Mouse (Mus musculus): ENCODE data around the gene Ncoa5. TPM values are rescaled to one million over a fixed set of nuclear protein-coding genes. Genes with fewer than 3 reads are reported as not detected.

The Ncoa5 gene
- polyA plus RNA-seq, 1 experiment from 2014 or later = 99.3 TPM

GRCm38 (mm10) chr2:165043090-165043636 lies 8.5 kb upstream of the Ncoa5 start:
- H3K4me2 ChIP-seq = peak overlapping the region; percentile 48
- no peaks in the 10 kb centered on the region for H3K36me3 ChIP-seq
- peak overlapping the region; percentile 15 for H3K4me3 ChIP-seq
- peaks cover 12% of the 10 kb centered on the region for H3K4me1 ChIP-seq (replicated peaks)
- 6% methylated on average over 17 of the region's 17 CpGs for WGBS
- H3K27ac ChIP-seq (replicated peaks) = peak overlapping the region; percentile 76
- ATAC-seq (ENCODE audit: low FRiP score, low read depth) = peak; percentile 73
- no peaks in the 10 kb centered on the region for H3K27me3 ChIP-seq
- no peaks in the 10 kb centered on the region for H3K9me3 ChIP-seq
- H3K9ac ChIP-seq = peak overlapping the region; percentile 11; the same call in 1 of the 2 replicates

DNA sequence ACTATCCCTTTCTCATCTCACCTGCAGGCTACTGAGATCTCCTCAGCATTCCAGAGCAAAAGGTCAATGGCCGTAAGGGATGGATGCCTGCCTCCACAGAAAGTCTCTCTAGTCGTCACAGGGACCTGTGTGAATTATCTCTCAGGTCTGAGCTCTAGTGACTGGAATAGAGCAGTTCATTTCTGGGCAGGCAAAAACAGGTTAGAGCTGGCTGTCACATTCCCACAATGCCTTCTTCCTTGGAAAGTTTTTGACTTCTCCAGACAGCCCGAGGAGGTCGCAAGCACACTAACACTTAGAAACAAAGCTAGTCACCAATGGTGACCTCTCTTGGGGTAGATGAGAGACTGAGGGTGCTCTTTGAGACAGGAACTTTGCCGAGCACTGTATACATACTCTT lies 7.5 kb upstream of the Ncoa5 start:
- no peak overlapping the region for H3K27ac ChIP-seq (replicated peaks)
- H3K36me3 ChIP-seq = no peaks in the 10 kb centered on the region
- no peaks in the 10 kb centered on the region for H3K9me3 ChIP-seq
- no peak overlapping the region for H3K4me2 ChIP-seq
- 80% methylated on average over 5 of the region's 5 CpGs for WGBS
- no peak overlapping the region for H3K9ac ChIP-seq
- ATAC-seq (ENCODE audit: low FRiP score, low read depth) = no peak
- H3K4me3 ChIP-seq = no peak overlapping the region
- H3K27me3 ChIP-seq = no peaks in the 10 kb centered on the region
- H3K4me1 ChIP-seq (replicated peaks) = peaks cover 12% of the 10 kb centered on the region

- Histone ChIP-seq H3K4me1 (replicated peaks) (peaks cover 20% of the 10 kb centered on the region), H3K4me2 (no peak overlapping the region), H3K4me3 (no peak overlapping the region), H3K9ac (no peak overlapping the region), H3K36me3 (no peaks in the 10 kb centered on the region), H3K27ac (replicated peaks) (no peak overlapping the region), H3K27me3 (no peaks in the 10 kb centered on the region), H3K9me3 (no peaks in the 10 kb centered on the region)
- WGBS = 58% methylated on average over 4 of the region's 4 CpGs
- no peak for ATAC-seq (ENCODE audit: low FRiP score, low read depth)
Measured at GRCm38 (mm10) chr2:165037415-165037814, 2.7 kb upstream of the Ncoa5 start.

GRCm38 (mm10) chr2:165035058-165035431 lies 378 bp upstream of the Ncoa5 start:
- Histone ChIP-seq H3K27me3 (no peaks in the 10 kb centered on the region), H3K36me3 (no peaks in the 10 kb centered on the region), H3K4me3 (peak overlapping the region; percentile 87), H3K9ac (0 out of 2 replicates have a peak overlapping the region, but pooled peaks have one; percentile 20), H3K4me1 (replicated peaks) (peaks cover 34% of the 10 kb centered on the region), H3K9me3 (no peaks in the 10 kb centered on the region), H3K4me2 (peak overlapping the region; percentile 45), H3K27ac (replicated peaks) (peak overlapping the region; percentile 91)
- WGBS = 8% methylated on average over 5 of the region's 5 CpGs
- no peak for ATAC-seq (ENCODE audit: low FRiP score, low read depth)

DNA sequence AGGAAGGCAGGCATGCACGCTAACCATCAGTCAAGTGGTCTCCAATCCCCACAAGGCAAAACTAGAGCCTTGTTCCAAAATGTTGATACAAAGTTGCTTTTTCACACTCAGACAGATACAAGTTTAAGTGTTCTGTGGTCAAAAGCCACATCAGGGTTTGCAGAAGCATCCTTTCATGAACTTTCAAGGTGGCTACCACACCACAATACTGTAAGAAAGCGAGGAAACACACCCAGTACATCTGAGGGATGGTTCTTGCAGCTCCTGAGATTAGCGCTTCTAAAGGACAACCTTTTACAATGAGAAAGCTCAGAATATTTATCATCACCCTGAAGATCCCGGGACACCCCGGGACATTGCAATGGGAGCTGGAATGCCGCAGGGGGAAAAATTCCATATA lies 1.4 kb downstream of the Ncoa5 start:
- Histone ChIP-seq H3K27ac (replicated peaks) (no peak overlapping the region), H3K4me1 (replicated peaks) (peaks cover 41% of the 10 kb centered on the region), H3K4me2 (peak overlapping the region; percentile 60), H3K4me3 (peak overlapping the region; percentile 87), H3K9me3 (no peaks in the 10 kb centered on the region), H3K9ac (peak overlapping the region; percentile 95), H3K36me3 (no peaks in the 10 kb centered on the region), H3K27me3 (no peaks in the 10 kb centered on the region)
- 36% methylated on average over 6 of the region's 6 CpGs for WGBS
- no peak for ATAC-seq (ENCODE audit: low FRiP score, low read depth)

DNA sequence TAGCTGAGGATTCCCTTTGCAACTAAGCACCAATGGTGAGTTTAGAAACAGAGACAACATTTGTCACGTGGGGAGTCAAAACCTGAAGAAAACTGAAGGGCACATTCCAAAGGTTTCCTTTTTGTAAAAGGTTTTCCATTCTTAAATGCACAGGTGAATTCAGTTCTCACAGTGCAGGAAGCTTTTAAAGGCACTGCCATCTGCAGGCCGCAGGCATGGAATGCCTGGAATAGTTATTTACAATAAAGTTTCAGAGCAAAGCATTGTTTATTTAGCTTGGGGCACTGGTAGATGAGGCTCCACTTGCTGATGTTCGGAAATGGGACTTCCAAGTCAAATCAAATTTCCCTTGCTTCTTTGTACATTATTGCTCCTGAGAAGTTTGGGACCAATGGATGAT lies 2.1 kb downstream of the Ncoa5 start:
- H3K4me1 ChIP-seq (replicated peaks) = peaks cover 41% of the 10 kb centered on the region
- peak overlapping the region; percentile 60 for H3K4me2 ChIP-seq
- H3K9ac ChIP-seq = no peak overlapping the region
- WGBS = 38% methylated on average over 3 of the region's 3 CpGs
- no peaks in the 10 kb centered on the region for H3K9me3 ChIP-seq
- no peak overlapping the region; the same call in 1 of the 2 replicates for H3K27ac ChIP-seq (replicated peaks)
- H3K4me3 ChIP-seq = peak overlapping the region; percentile 87
- no peaks in the 10 kb centered on the region for H3K27me3 ChIP-seq
- ATAC-seq (ENCODE audit: low FRiP score, low read depth) = no peak
- no peaks in the 10 kb centered on the region for H3K36me3 ChIP-seq

DNA sequence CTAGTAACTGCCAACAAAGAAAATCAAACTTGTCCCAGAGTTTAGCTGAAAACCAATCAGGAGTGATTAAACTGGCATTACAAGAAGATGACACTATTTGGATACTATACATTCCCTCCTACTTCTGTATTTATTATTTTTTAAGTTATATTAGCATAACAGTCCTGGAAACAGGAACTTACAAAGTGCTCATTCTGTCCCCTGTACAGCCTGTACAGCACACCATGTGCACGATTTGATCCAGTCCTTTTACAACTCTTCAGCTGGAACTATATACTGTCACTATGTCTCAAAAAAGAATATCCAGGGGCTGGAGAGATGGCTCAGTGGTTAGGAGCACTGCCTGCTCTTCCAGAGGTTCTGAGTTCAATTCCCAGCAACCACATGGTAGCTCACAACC lies 7.5 kb downstream of the Ncoa5 start:
- Histone ChIP-seq H3K4me2 (no peak overlapping the region), H3K9me3 (no peaks in the 10 kb centered on the region), H3K4me1 (replicated peaks) (peaks cover 25% of the 10 kb centered on the region), H3K36me3 (0 out of 2 replicates have a peak, but pooled peaks cover 3% of the 10 kb centered on the region), H3K4me3 (no peak overlapping the region), H3K27ac (replicated peaks) (no peak overlapping the region), H3K9ac (no peak overlapping the region), H3K27me3 (no peaks in the 10 kb centered on the region)
- ATAC-seq (ENCODE audit: low FRiP score, low read depth) = no peak
- WGBS = 76% methylated on average over 1 of the region's 1 CpGs

GRCm38 (mm10) chr2:165020490-165020889 lies 14.2 kb downstream of the Ncoa5 start:
- Histone ChIP-seq H3K4me1 (replicated peaks) (no peaks in the 10 kb centered on the region; the same call in 1 of the 2 replicates), H3K9me3 (no peaks in the 10 kb centered on the region), H3K4me3 (no peak overlapping the region), H3K9ac (no peak overlapping the region), H3K36me3 (0 out of 2 replicates have a peak, but pooled peaks cover 10% of the 10 kb centered on the region), H3K27me3 (no peaks in the 10 kb centered on the region), H3K27ac (replicated peaks) (no peak overlapping the region), H3K4me2 (no peak overlapping the region)
- 66% methylated on average over 3 of the region's 3 CpGs for WGBS
- no peak for ATAC-seq (ENCODE audit: low FRiP score, low read depth)

- Histone ChIP-seq H3K4me1 (replicated peaks) (no peaks in the 10 kb centered on the region), H3K36me3 (peaks cover 36% of the 10 kb centered on the region), H3K9ac (no peak overlapping the region), H3K4me3 (no peak overlapping the region), H3K9me3 (no peaks in the 10 kb centered on the region), H3K27me3 (no peaks in the 10 kb centered on the region), H3K27ac (replicated peaks) (no peak overlapping the region), H3K4me2 (no peak overlapping the region)
- WGBS = 95% methylated on average over 5 of the region's 5 CpGs
- ATAC-seq (ENCODE audit: low FRiP score, low read depth) = no peak
Measured at GRCm38 (mm10) chr2:165014935-165015334, 19.7 kb downstream of the Ncoa5 start.

- no peaks in the 10 kb centered on the region for H3K9me3 ChIP-seq
- H3K36me3 ChIP-seq = peaks cover 79% of the 10 kb centered on the region
- H3K27ac ChIP-seq (replicated peaks) = no peak overlapping the region
- no peaks in the 10 kb centered on the region for H3K4me1 ChIP-seq (replicated peaks)
- no peaks in the 10 kb centered on the region for H3K27me3 ChIP-seq
- no peak for ATAC-seq (ENCODE audit: low FRiP score, low read depth)
- no peak overlapping the region for H3K9ac ChIP-seq
- WGBS = 88% methylated on average over 10 of the region's 10 CpGs
- H3K4me2 ChIP-seq = no peak overlapping the region
- no peak overlapping the region for H3K4me3 ChIP-seq
Measured at GRCm38 (mm10) chr2:165010351-165010750, 24.3 kb downstream of the Ncoa5 start.

DNA sequence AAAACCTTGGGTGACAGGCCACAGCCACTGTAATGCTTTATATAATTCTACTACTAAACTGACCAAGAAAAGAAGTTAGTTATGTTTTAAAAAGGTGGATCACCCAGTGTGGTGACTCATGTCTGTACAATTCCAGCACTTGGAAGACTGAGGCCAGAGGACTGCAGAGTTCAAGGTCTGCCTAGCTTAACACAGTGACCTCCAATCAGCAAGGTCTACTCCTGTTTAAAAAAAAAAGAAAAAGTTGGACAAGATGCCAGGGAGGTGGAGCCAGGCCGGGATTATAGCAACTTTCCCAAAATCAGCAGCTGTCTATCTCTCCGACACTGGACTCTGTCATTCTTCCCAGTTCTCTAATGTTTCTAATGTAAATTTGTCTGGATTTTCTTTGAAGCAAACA lies 25.1 kb downstream of the Ncoa5 start:
- 94% methylated on average over 2 of the region's 2 CpGs for WGBS
- H3K4me1 ChIP-seq (replicated peaks) = no peaks in the 10 kb centered on the region
- H3K9ac ChIP-seq = no peak overlapping the region
- H3K4me3 ChIP-seq = no peak overlapping the region
- H3K36me3 ChIP-seq = peaks cover 86% of the 10 kb centered on the region
- no peak overlapping the region for H3K4me2 ChIP-seq
- H3K27ac ChIP-seq (replicated peaks) = no peak overlapping the region
- no peaks in the 10 kb centered on the region for H3K9me3 ChIP-seq
- H3K27me3 ChIP-seq = no peaks in the 10 kb centered on the region
- ATAC-seq (ENCODE audit: low FRiP score, low read depth) = no peak

DNA sequence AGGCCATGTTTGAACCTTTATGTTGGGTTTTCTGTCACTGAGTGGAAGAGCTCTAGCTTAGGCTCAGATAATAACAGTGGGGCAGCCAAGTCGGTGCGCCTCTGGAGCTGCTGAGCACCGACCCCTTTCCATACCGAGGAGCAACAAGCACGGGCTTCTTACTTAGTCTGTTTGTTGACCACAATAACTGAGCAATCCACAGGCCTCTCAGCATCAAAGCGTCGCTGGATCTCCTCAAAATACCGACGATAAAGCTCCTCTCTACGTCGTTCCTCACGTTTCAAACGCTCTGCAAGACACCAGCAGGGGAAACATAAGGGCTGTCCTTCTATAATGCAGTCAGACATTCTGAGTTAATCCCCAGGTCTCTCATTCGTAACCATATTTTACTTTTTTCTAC lies 25.5 kb downstream of the Ncoa5 start:
- H3K9me3 ChIP-seq = no peaks in the 10 kb centered on the region
- no peak overlapping the region for H3K27ac ChIP-seq (replicated peaks)
- H3K27me3 ChIP-seq = no peaks in the 10 kb centered on the region
- 95% methylated on average over 14 of the region's 14 CpGs for whole genome bisulfite sequencing
- H3K4me1 ChIP-seq (replicated peaks) = no peaks in the 10 kb centered on the region
- no peak overlapping the region for H3K4me2 ChIP-seq
- no peak for ATAC-seq (ENCODE audit: low FRiP score, low read depth)
- H3K4me3 ChIP-seq = no peak overlapping the region
- H3K9ac ChIP-seq = no peak overlapping the region
- H3K36me3 ChIP-seq = peaks cover 90% of the 10 kb centered on the region

DNA sequence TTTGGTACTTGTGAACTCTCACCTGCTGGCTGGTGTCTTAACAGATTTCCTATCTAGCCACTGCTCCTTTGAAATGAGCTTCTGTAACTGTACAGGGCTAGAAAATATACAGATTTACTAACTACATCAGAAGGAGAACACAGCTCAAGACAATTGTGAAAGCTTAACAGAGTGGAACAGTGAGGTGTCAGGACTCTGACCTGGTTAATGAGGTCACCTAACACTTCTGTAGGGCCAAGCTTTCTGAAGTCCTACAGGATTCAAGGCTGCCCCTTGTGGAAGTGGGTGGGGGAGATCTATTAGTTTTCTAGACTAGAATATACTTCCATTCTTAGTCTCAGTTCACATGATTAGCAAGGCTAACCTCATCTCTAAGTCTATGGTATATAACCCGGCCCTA lies 26.7 kb downstream of the Ncoa5 start:
- Histone ChIP-seq H3K4me3 (no peak overlapping the region), H3K9ac (no peak overlapping the region), H3K4me2 (no peak overlapping the region), H3K36me3 (peaks cover 98% of the 10 kb centered on the region), H3K9me3 (no peaks in the 10 kb centered on the region), H3K27ac (replicated peaks) (no peak overlapping the region), H3K27me3 (no peaks in the 10 kb centered on the region), H3K4me1 (replicated peaks) (no peaks in the 10 kb centered on the region)
- ATAC-seq (ENCODE audit: low FRiP score, low read depth) = no peak
- 98% methylated on average over 1 of the region's 1 CpGs for WGBS
